Mouse (Mus musculus) midbrain, embryonic 16.5 days (tissue): ENCODE data around the gene Inhbc. TPM values are rescaled to one million over a fixed set of nuclear protein-coding genes. Genes with fewer than 3 reads are reported as not detected.
"Not testable (repeated sequence)": the region's sequence is repeated elsewhere in the genome, so short reads cannot be mapped to it uniquely, and the experiment has no call there.

ENCODE experiments used
- ATAC-seq: fragments of 200-750 bp; cut with Nextera tagmentation; 2 replicates; pipeline ENCODE4 v1.8.0; 2017; ENCODE audit warnings: moderate TSS enrichment
- H3K27ac ChIP-seq: fragments of 300-500 bp; sonication (generic); 2 replicates; pipeline ENCODE4 v1.5.1; 2014; ENCODE audit warnings: mild to moderate bottlenecking, low read length, mixed read lengths
- H3K27me3 ChIP-seq: fragments of 300-500 bp; sonication (generic); 2 replicates; pipeline ENCODE4 v1.6.1; 2014; ENCODE audit warnings: low read depth, low read length, mixed read lengths; ENCODE audit not compliant: control insufficient read depth, insufficient read depth
- H3K36me3 ChIP-seq: fragments of 300-500 bp; sonication (generic); 2 replicates; pipeline ENCODE4 v1.6.1; 2014; ENCODE audit warnings: mild to moderate bottlenecking, low read length, moderate library complexity, mixed read lengths; ENCODE audit not compliant: control insufficient read depth, insufficient read depth
- H3K4me1 ChIP-seq: fragments of 300-500 bp; sonication (generic); 2 replicates; pipeline ENCODE4 v1.6.1; 2014; ENCODE audit warnings: mild to moderate bottlenecking, low read length, mixed read lengths; ENCODE audit not compliant: control insufficient read depth, insufficient read depth
- H3K4me2 ChIP-seq: fragments of 300-500 bp; sonication (generic); 2 replicates; pipeline ENCODE4 v1.6.1; 2014; ENCODE audit warnings: mild to moderate bottlenecking, low read length, mixed read lengths
- H3K4me3 ChIP-seq: fragments of 300-500 bp; sonication (generic); 2 replicates; pipeline ENCODE4 v1.5.1; 2014; ENCODE audit warnings: low read depth, mild to moderate bottlenecking, low read length, moderate library complexity, mixed read lengths
- H3K9ac ChIP-seq: fragments of 300-500 bp; sonication (generic); 2 replicates; pipeline ENCODE4 v1.6.1; 2014; ENCODE audit warnings: low read depth, low read length, mixed read lengths
- H3K9me3 ChIP-seq: fragments of 300-500 bp; sonication (generic); replicated peaks from 2 replicates; pipeline ENCODE4 v1.6.1; 2014; ENCODE audit warnings: mild to moderate bottlenecking, low read length, mixed read lengths; ENCODE audit not compliant: control insufficient read depth, poor library complexity, severe bottlenecking
- WGBS: fragments of 180-500 bp; shearing (Covaris S2); extraction: QIAGEN DNeasy Blood & Tissue Kit; methylation state at CpG from one replicate; pipeline ENCODE4 v1.1.7; 2014; 5-methylcytosine and 5-hydroxymethylcytosine counted together
- polyA plus RNA-seq: library from polyadenylated mRNA; unstranded; fragments of >200 nt; fragmentation: Nextera tagmentation; extraction: Ambion mirVana; gene quantifications from 2 replicates; pipeline ENCODE4 v1.2.1, GENCODE M21; 2015

The Inhbc gene
- polyA plus RNA-seq, 1 experiment from 2014 or later: not detected

GRCm38 (mm10) chr10:127313516-127313915, 56.7 kb downstream of the Inhbc start:
- H3K27me3 ChIP-seq, H3K4me2 ChIP-seq, H3K27ac ChIP-seq, ATAC-seq, H3K9me3 ChIP-seq, H3K4me3 ChIP-seq, H3K36me3 ChIP-seq, H3K9ac ChIP-seq: not testable (repeated sequence)
- 85% methylated on average over 5 of the region's 5 CpGs for WGBS
- peaks cover 13% of the 10 kb centered on the region for H3K4me1 ChIP-seq

DNA sequence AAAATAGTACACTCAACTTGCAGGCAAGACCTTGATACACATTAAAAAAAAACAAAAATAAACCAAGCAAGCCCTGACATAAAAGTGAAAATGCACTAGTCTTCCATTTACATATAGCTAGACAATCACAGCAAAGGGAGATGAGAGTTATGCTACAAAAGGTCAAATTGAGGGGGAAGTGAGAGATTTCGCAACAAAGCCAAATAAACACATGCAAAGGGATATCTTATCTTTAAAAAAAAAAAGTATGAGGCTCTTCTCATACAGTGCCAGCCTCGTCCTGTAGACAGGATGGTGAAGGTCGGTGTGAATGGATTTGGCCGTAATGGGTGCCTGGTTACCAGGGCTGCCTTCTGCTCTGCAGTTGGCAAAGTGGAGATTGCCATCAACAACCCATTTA, 57.4 kb downstream of the Inhbc start:
- Histone ChIP-seq H3K4me3 (no peak overlapping the region), H3K9ac (no peak overlapping the region), H3K27me3 (peaks cover 2% of the 10 kb centered on the region; the same call in 1 of the 2 replicates), H3K4me1 (peaks cover 13% of the 10 kb centered on the region), H3K4me2 (no peak overlapping the region), H3K9me3 (no peaks in the 10 kb centered on the region), H3K36me3 (peaks cover 8% of the 10 kb centered on the region), H3K27ac (no peak overlapping the region; the same call in 1 of the 2 replicates)
- 79% methylated on average over 4 of the region's 4 CpGs for WGBS
- no peak for ATAC-seq

DNA sequence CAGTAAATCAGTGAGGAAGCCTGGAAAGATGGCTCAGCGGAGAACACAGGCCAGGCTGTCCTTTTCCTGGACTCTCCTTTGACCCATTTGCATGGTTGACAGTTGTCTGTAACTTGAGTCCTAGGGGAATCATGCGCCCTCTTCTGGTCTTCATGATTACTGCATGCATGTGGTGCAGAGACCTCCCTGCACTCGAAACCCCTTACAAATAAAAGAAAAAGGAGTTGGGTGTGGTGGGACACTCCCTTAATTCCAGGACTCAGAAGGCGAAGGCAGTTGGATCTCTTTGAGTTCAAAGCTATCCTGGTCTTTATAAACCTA, 57.9 kb downstream of the Inhbc start:
- ATAC-seq: peak; percentile 65
- 2% methylated on average over 4 of the region's 4 CpGs for WGBS
- Histone ChIP-seq H3K27ac (peak overlapping the region; percentile 76), H3K9me3 (no peaks in the 10 kb centered on the region), H3K4me2 (peak overlapping the region; percentile 65), H3K27me3 (peaks cover 1% of the 10 kb centered on the region; the same call in 1 of the 2 replicates), H3K4me3 (peak overlapping the region; percentile 52), H3K36me3 (peaks cover 13% of the 10 kb centered on the region), H3K4me1 (peaks cover 13% of the 10 kb centered on the region), H3K9ac (peak overlapping the region; percentile 62)

DNA sequence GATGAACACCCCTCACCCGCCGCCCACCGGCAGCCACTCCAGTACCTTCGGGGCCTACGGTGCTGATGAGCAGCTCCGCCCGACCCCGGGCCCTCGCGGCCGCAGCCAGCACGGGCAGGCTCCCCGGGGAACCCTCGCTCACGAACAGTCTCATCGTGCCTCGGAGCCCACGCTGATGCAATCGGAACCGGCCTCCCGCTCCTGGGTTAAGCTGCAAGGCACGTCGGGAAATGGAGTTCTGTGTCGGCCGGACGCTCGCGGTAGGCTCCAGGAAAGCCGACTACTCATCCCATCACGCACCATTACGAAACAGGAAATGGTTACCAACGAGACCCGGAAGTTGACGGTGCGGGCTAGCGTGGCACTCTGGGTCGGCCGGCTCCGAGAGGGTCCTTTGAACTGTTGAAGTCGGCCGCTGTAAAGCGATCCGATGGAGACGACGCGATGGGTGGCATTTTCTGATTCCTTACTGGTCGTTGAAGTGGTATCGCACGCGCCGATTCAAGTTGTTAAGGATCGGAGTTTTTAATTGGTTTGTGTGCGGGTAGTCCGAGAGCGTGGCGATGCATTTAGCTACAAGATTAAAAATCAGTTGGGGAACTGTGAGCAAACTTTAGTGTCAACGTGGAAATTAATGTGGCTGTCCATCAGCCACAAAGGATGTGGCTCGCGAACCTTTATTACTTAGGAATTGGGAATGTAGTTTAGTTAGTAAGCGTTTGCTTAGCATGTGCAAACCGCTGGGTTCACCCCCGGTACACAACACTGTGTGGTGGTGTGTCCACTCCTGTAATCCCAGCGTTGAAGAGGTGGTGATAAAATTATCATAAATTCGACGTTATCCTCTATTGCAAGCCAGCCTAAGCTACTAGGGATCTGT, 58.5 kb downstream of the Inhbc start, which contains the start of gene Mars:
Mars (minus strand) TSS at position 311 of the 880 bp plus-strand sequence.
- Histone ChIP-seq H3K27ac (peak within 1 kb of the TSS; percentile 76), H3K4me3 (peak within 1 kb of the TSS; percentile 52), H3K9me3 (no peaks in the 10 kb centered on the region), H3K9ac (peak within 1 kb of the TSS; percentile 69), H3K27me3 (no peaks in the 10 kb centered on the region), H3K4me2 (peak within 1 kb of the TSS; percentile 76), H3K36me3 (peaks cover 16% of the 10 kb centered on the region), H3K4me1 (peaks cover 13% of the 10 kb centered on the region)
- peak; percentile 98 for ATAC-seq
- WGBS: under 1% methylated on average over 64 of the region's 65 CpGs

DNA sequence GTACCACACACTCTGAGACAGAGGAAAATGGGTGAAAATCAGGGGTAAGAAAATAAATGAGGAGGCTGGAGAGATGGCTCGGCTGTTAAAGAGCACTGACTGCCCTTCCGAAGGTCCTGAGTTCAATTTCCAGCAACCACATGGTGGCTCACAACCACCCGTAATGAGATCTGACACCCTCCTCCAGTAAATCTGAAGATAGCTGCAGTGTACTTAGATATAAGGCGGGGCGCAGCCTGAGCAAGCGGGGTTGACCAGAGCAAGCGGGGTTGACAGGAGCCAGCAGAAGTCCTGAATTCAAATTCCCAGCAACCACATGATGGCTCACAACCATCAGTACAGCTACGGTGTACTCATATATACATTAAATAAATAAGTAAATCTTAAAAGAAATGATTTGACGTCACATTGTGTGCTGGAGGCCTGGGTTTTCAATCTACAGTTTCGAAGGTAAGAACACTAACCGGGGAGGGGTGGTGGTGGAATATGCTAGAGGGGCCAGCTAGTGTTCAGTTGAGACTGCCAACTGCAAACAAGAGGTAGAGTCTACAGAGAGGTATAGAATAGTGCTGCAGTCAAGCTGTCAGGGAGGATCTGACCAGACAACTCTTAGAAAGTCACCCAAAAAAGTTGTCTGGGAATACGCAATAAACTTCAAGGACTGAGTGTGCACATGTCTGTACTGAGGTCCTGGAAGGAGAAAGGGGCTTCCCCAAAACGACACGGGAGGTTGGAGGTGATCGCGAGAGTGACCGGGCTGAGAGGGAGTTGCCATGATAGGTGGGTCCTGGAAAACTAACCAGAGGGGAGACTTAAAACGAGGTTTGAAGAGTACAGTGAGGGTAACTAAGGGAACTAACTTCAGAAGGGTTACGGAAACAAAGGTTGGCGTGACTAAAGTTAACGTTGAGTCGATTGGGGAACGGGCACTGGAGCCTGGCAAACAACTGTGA, 59.4 kb downstream of the Inhbc start:
- Histone ChIP-seq H3K9ac (peak overlapping the region; percentile 69), H3K4me2 (peak overlapping the region; percentile 76), H3K27me3 (no peaks in the 10 kb centered on the region), H3K9me3 (no peaks in the 10 kb centered on the region), H3K36me3 (peaks cover 24% of the 10 kb centered on the region), H3K4me1 (peaks cover 13% of the 10 kb centered on the region), H3K4me3 (peak overlapping the region; percentile 52), H3K27ac (peak overlapping the region; percentile 44)
- whole genome bisulfite sequencing: 39% methylated on average over 23 of the region's 23 CpGs
- peak; percentile 47 for ATAC-seq

DNA sequence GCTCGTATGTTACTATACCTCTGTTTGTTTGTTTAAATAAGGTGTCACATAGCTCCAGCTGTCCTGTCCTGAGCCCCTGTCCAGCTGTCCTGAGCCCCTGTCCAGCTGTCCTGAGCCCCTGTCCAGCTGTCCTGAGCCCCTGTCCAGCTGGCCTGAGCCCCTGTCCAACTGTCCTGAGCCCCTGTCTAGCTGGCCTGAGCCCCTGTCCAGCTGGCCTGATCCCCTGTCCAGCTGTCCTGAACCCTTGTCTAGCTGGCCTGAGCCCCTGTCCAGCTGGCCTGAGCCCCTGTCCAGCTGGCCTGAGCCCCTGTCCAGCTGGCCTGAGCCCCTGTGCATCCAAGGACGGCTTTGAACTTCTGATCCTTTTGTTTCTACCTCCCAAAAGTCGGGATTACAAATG, 61.1 kb downstream of the Inhbc start:
- not testable (repeated sequence) for H3K4me3 ChIP-seq, H3K27ac ChIP-seq, H3K9me3 ChIP-seq, H3K4me2 ChIP-seq, H3K9ac ChIP-seq, H3K27me3 ChIP-seq, ATAC-seq
- peaks cover 32% of the 10 kb centered on the region for H3K36me3 ChIP-seq
- H3K4me1 ChIP-seq: peaks cover 13% of the 10 kb centered on the region
- 83% methylated on average over 3 of the region's 3 CpGs for WGBS

Other genes with a start within 250 kb of the Inhbc start
- gene Os9, start 249.3 kb downstream of the Inhbc start, polyA plus RNA-seq: 132 and 138 TPM in 2 replicates
- gene B4galnt1, start 205.2 kb downstream of the Inhbc start, polyA plus RNA-seq: 60.7 and 71.7 TPM in 2 replicates
- 1.1 and 1.2 TPM in 2 replicates for gene Slc26a10, start 189.8 kb downstream of the Inhbc start, polyA plus RNA-seq
- 19.6 and 20.2 TPM in 2 replicates for gene Arhgef25, start 180.3 kb downstream of the Inhbc start, polyA plus RNA-seq
- gene Dtx3, start 174.7 kb downstream of the Inhbc start, polyA plus RNA-seq: 254 and 255 TPM in 2 replicates
- gene Pip4k2c, start 158.8 kb downstream of the Inhbc start, polyA plus RNA-seq: 16.9 and 18.4 TPM in 2 replicates
- 113 and 120 TPM in 2 replicates for gene Kif5a, start 107.1 kb downstream of the Inhbc start, polyA plus RNA-seq
- 332 and 345 TPM in 2 replicates for gene Dctn2, start 104.1 kb downstream of the Inhbc start, polyA plus RNA-seq
- 12.6 and 15.3 TPM in 2 replicates for gene Mbd6, start 81.4 kb downstream of the Inhbc start, polyA plus RNA-seq
- 123 and 128 TPM in 2 replicates for gene Mars, start 58.6 kb downstream of the Inhbc start, polyA plus RNA-seq
- 0.46 and 0.75 TPM in 2 replicates for gene Arhgap9, start 48.5 kb downstream of the Inhbc start, polyA plus RNA-seq
- 0.92 and 1.3 TPM in 2 replicates for gene Gli1, start 28.5 kb downstream of the Inhbc start, polyA plus RNA-seq
- 0.04 TPM in 2 replicates for gene Inhbe, start 16.0 kb downstream of the Inhbc start, polyA plus RNA-seq
- 35.2 and 35.9 TPM in 2 replicates for gene R3hdm2, start 9.9 kb upstream of the Inhbc start, polyA plus RNA-seq
- 1.3 and 2.1 TPM in 2 replicates for gene Stac3, start 131.3 kb upstream of the Inhbc start, polyA plus RNA-seq
- 17.6 and 19.7 TPM in 2 replicates for gene Ndufa4l2, start 144.5 kb upstream of the Inhbc start, polyA plus RNA-seq
- 45.0 and 45.6 TPM in 2 replicates for gene Shmt2, start 152.0 kb upstream of the Inhbc start, polyA plus RNA-seq
- 62.1 and 66.7 TPM in 2 replicates for gene Nxph4, start 164.1 kb upstream of the Inhbc start, polyA plus RNA-seq